8 mouse cellular contexts compared by ENCODE assay signal in the genomic region with DNA sequence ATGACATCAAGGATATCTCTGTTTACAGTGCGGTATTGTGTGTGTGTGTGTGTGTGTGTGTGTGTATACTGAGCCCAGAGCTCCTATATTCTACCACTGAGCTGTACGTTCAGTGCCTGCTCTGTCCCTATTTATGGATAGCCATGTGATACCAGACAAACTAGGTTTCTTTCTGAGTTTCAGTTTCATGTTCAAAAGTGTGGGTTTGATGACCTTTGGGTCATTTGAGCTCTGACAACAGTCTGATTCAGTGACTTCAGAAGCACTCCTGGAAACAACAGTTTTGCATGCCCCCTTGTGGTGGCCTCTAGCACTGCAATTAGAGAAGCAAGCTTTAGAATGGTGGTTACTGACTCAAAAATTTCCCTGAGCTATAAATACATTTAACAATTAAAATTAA. TPM values are rescaled to one million over a fixed set of nuclear protein-coding genes. Genes with fewer than 3 reads are reported as not detected.
DNase-seq lines count a peak whose midpoint lies in the region; ATAC-seq and TF ChIP-seq lines count a peak whose summit lies in the region.

No protein-coding gene starts in this region.

- DNase-seq in ES-E14 (ENCODE audit: low read depth, low spot score), result peak; percentile 59
- DNase-seq in adrenal gland, adult 8-10 months, result peak; percentile 63
- peak; percentile 85 for DNase-seq in embryo, embryonic 10 days (ENCODE audit: low spot score)
- DNase-seq in kidney, postnatal 4 days, result peak; percentile 86
- peak; percentile 72 to 74 for DNase-seq in lung, adult 18-20 months
- DNase-seq in right cerebral cortex, adult 18-20 months, result peak; percentile 68
- DNase-seq in urinary bladder, postnatal 25 days (ENCODE audit: low spot score), result peak; percentile 80

- no peaks in the 10 kb centered on the region for H3K36me3 ChIP-seq in ES-E14 (ENCODE audit: control insufficient read depth, insufficient read depth, low read length, poor library complexity, severe bottlenecking)

- H3K4me3 ChIP-seq in ES-E14 (ENCODE audit: insufficient read depth in 1 of 2, low read depth in 1 of 2, low read length in 2 of 2, poor library complexity in 1 of 2, severe bottlenecking in 1 of 2), result no peak overlapping the region

- in situ Hi-C loops in ES-E14 (cut with MboI; ENCODE audit: low sequenced_read_pairs in 2 of 2, unreplicated experiment in 2 of 2), result loop anchor here in 1 of 2 experiments (25.0 kb wide), 1 partner anchor 256 kb away; no protein-coding TSS in a partner anchor

- no peak overlapping the region for H3K9ac ChIP-seq in ES-E14 (ENCODE audit: insufficient read depth, low read depth, low read length, poor library complexity, severe bottlenecking)

- no peaks in the 10 kb centered on the region for H3K9me3 ChIP-seq in ES-E14 (ENCODE audit: control insufficient read depth, insufficient read depth, low read depth, low read length)

- H3K27ac ChIP-seq in ES-E14 (ENCODE audit: insufficient read depth, low read depth, low read length, poor library complexity, severe bottlenecking), result no peak overlapping the region

- no peaks in the 10 kb centered on the region for H3K4me1 ChIP-seq in ES-E14 (ENCODE audit: control insufficient read depth in 2 of 2, insufficient read depth in 2 of 2, low read length in 2 of 2, poor library complexity in 1 of 2)

- ATAC-seq in granulocyte monocyte progenitor cell, adult 5-6 weeks (replicated peaks; ENCODE audit: poor library complexity, severe bottlenecking), result peak; percentile 92

TF ChIP-seq in ES-E14, 5 proteins besides CTCF, POLR2A, EP300 and RAD21:
- TF ChIP-seq HCFC1 (IDR thresholded peaks at IDR 0.05; ENCODE audit: borderline replicate concordance, insufficient read depth, low read length) (no peak), CHD2 (IDR thresholded peaks at IDR 0.05; ENCODE audit: low read depth, low read length) (no peak), ZC3H11A (IDR thresholded peaks at IDR 0.05; ENCODE audit: borderline replicate concordance, low read depth, low read length) (peak; percentile 72; the same call in 1 of the 2 replicates), ZNF384 (IDR thresholded peaks at IDR 0.05; ENCODE audit: low read depth, low read length) (no peak), MAFK (IDR thresholded peaks at IDR 0.05; ENCODE audit: insufficient read depth, low read depth, low read length) (no peak)
TF ChIP-seq in ES-E14: peak in this region for 1.

RNA-seq across cellular contexts. Expression of a gene that starts 50.9 kb away (rescaled TPM):
- 19.3 and 27.9 TPM in 2 replicates for total RNA-seq in ES-E14 (2012; rRNA removed)
- total RNA-seq in adrenal gland, adult 8-10 months (2022), result 10 to 100 TPM; 27.2 to 49.5 (median 35.1) TPM
- 89.4 and 91.3 TPM in 2 replicates for total RNA-seq in granulocyte monocyte progenitor cell, adult 5-6 weeks (2014; fragmentation: Nextera tagmentation)
- 41.5 and 50.1 TPM in 2 replicates for total RNA-seq in granulocyte monocyte progenitor cell, adult 5-6 weeks (2017)

RNA-seq across cellular contexts. Expression of a gene that starts 56.4 kb away (rescaled TPM):
- 21.6 and 21.7 TPM in 2 replicates for total RNA-seq in ES-E14 (2012; rRNA removed)
- 10 to 100 TPM; 27.3 to 38.2 (median 32.2) TPM for total RNA-seq in adrenal gland, adult 8-10 months (2022)
- 11.0 and 13.0 TPM in 2 replicates for total RNA-seq in granulocyte monocyte progenitor cell, adult 5-6 weeks (2014; fragmentation: Nextera tagmentation)
- total RNA-seq in granulocyte monocyte progenitor cell, adult 5-6 weeks (2017), result 13.7 and 18.4 TPM in 2 replicates
